In genomic region chr6:90422565-90422964, GRCm38 (mm10) we compare ENCODE assay signal across 8 mouse cellular contexts. TPM values are rescaled to one million over a fixed set of nuclear protein-coding genes. Genes with fewer than 3 reads are reported as not detected.
DNase-seq lines count a peak whose midpoint lies in the region; ATAC-seq and TF ChIP-seq lines count a peak whose summit lies in the region.

No protein-coding gene starts in this region.

- no peaks in the 10 kb centered on the region for H3K9me3 ChIP-seq in forebrain, embryonic 12.5 days
- H3K9me3 ChIP-seq in heart, postnatal 0 days (replicated peaks; ENCODE audit: control insufficient read depth, low read length): no peaks in the 10 kb centered on the region
- no peaks in the 10 kb centered on the region for H3K9me3 ChIP-seq in liver, embryonic 15.5 days (replicated peaks)
- H3K9me3 ChIP-seq in neural tube, embryonic 13.5 days: no peaks in the 10 kb centered on the region

- no peak overlapping the region for H3K27ac ChIP-seq in forebrain, embryonic 12.5 days
- no peak overlapping the region for H3K27ac ChIP-seq in heart, postnatal 0 days (ENCODE audit: low read depth)
- H3K27ac ChIP-seq in liver, embryonic 15.5 days (replicated peaks): no peak overlapping the region
- peak overlapping the region; percentile 66 for H3K27ac ChIP-seq in neural tube, embryonic 13.5 days (replicated peaks)

- H3K27me3 ChIP-seq in forebrain, embryonic 12.5 days: peaks cover 22% of the 10 kb centered on the region
- peaks cover 20% of the 10 kb centered on the region for H3K27me3 ChIP-seq in heart, postnatal 0 days (ENCODE audit: control insufficient read depth, insufficient read depth, low read length)
- H3K27me3 ChIP-seq in liver, embryonic 15.5 days: peaks cover 10% of the 10 kb centered on the region
- peaks cover 10% of the 10 kb centered on the region for H3K27me3 ChIP-seq in neural tube, embryonic 13.5 days

- 0 out of 2 replicates have a peak overlapping the region, but pooled peaks have one; percentile 26 for H3K9ac ChIP-seq in forebrain, embryonic 12.5 days
- no peak overlapping the region for H3K9ac ChIP-seq in heart, postnatal 0 days (replicated peaks; ENCODE audit: low read depth, low read length)
- H3K9ac ChIP-seq in liver, embryonic 15.5 days: no peak overlapping the region
- no peak overlapping the region for H3K9ac ChIP-seq in neural tube, embryonic 13.5 days

- WGBS in forebrain, embryonic 12.5 days: 4% methylated on average over 14 of the region's 14 CpGs
- 8% methylated on average over 14 of the region's 14 CpGs for WGBS in heart, postnatal 0 days
- WGBS in liver, embryonic 15.5 days (ENCODE audit: insufficient replicate concordance): 6% methylated on average over 14 of the region's 14 CpGs
- WGBS in neural tube, embryonic 13.5 days: 5% methylated on average over 14 of the region's 14 CpGs

- no peaks in the 10 kb centered on the region for H3K36me3 ChIP-seq in forebrain, embryonic 12.5 days (replicated peaks)
- H3K36me3 ChIP-seq in heart, postnatal 0 days (replicated peaks; ENCODE audit: control insufficient read depth, insufficient read depth, low read length): no peaks in the 10 kb centered on the region
- H3K36me3 ChIP-seq in liver, embryonic 15.5 days (replicated peaks): no peaks in the 10 kb centered on the region
- no peaks in the 10 kb centered on the region for H3K36me3 ChIP-seq in neural tube, embryonic 13.5 days

- no peak for TF ChIP-seq EP300 in heart, postnatal 0 days (IDR thresholded peaks at IDR 0.05; ENCODE audit: low read depth)

- TF ChIP-seq CTCF in heart, postnatal 0 days (IDR thresholded peaks at IDR 0.05; ENCODE audit: low read depth): peak; percentile 94

- ATAC-seq in forebrain, embryonic 12.5 days (ENCODE audit: low FRiP score): peak; percentile 89
- peak; percentile 85 for ATAC-seq in heart, postnatal 0 days (ENCODE audit: insufficient read depth, low read depth)
- peak; percentile 70 for ATAC-seq in liver, embryonic 15.5 days (ENCODE audit: insufficient read depth)
- peak; percentile 89 for ATAC-seq in neural tube, embryonic 13.5 days (ENCODE audit: low read depth)

- peak overlapping the region; percentile 20 for H3K4me3 ChIP-seq in forebrain, embryonic 12.5 days (replicated peaks)
- H3K4me3 ChIP-seq in heart, postnatal 0 days (ENCODE audit: low read depth, low read length): peak overlapping the region; percentile 23; the same call in 1 of the 2 replicates
- no peak overlapping the region for H3K4me3 ChIP-seq in liver, embryonic 15.5 days (replicated peaks)
- peak overlapping the region; percentile 16 for H3K4me3 ChIP-seq in neural tube, embryonic 13.5 days

- H3K4me2 ChIP-seq in forebrain, embryonic 12.5 days: peak overlapping the region; percentile 52
- peak overlapping the region; percentile 57 for H3K4me2 ChIP-seq in heart, postnatal 0 days (ENCODE audit: low read depth, low read length)
- H3K4me2 ChIP-seq in liver, embryonic 15.5 days: peak overlapping the region; percentile 42
- peak overlapping the region; percentile 45 for H3K4me2 ChIP-seq in neural tube, embryonic 13.5 days

- peaks cover 6% of the 10 kb centered on the region for H3K4me1 ChIP-seq in forebrain, embryonic 12.5 days
- H3K4me1 ChIP-seq in heart, postnatal 0 days (ENCODE audit: control insufficient read depth, insufficient read depth): no peaks in the 10 kb centered on the region
- H3K4me1 ChIP-seq in liver, embryonic 15.5 days (replicated peaks): peaks cover 8% of the 10 kb centered on the region
- H3K4me1 ChIP-seq in neural tube, embryonic 13.5 days (replicated peaks): peaks cover 11% of the 10 kb centered on the region

- DNase-seq in CD8-positive naive resting alpha-beta T cell, adult 2 months (ENCODE audit: low read depth in 2 of 2, low spot score in 2 of 2): peak; percentile 39 to 54
- DNase-seq in c-Kit-positive CD71-negative TER-119-negative erythroid progenitor cells, embryonic 14.5 days (ENCODE audit: low read depth): peak; percentile 76
- peak; percentile 89 for DNase-seq in heart, postnatal 0 days (ENCODE audit: low spot score)
- peak; percentile 85 to 92 for DNase-seq in kidney, postnatal 36 days
- DNase-seq in testis, postnatal 10 days (ENCODE audit: low spot score): peak; percentile 85

RNA-seq across cellular contexts. Expression of gene Cfap100, which starts 6.0 kb away (rescaled TPM):
- 1.9 and 2.6 TPM in 2 replicates for polyA plus RNA-seq in forebrain, embryonic 12.5 days (2016; fragmentation: Nextera tagmentation; extraction: Ambion mirVana)
- total RNA-seq in heart, postnatal 0 days (2014; rRNA removed; ENCODE audit: low replicate concordance): not detected in 2 replicates
- 0.04 and 0.27 TPM in 2 replicates for polyA plus RNA-seq in heart, postnatal 0 days (2015; fragmentation: Nextera tagmentation; extraction: Ambion mirVana)
- 0.08 TPM in 1 of 2 replicates, not detected in the other for polyA plus RNA-seq in liver, embryonic 15.5 days (2015; fragmentation: Nextera tagmentation; extraction: Ambion mirVana)
- 4.1 and 6.6 TPM in 2 replicates for polyA plus RNA-seq in neural tube, embryonic 13.5 days (2015; fragmentation: Nextera tagmentation; extraction: Ambion mirVana)

RNA-seq across cellular contexts. Expression of gene Klf15, which starts 39.8 kb away (rescaled TPM):
- 3.8 and 4.3 TPM in 2 replicates for polyA plus RNA-seq in forebrain, embryonic 12.5 days (2016; fragmentation: Nextera tagmentation; extraction: Ambion mirVana)
- 56.9 and 74.5 TPM in 2 replicates for total RNA-seq in heart, postnatal 0 days (2014; rRNA removed; ENCODE audit: low replicate concordance)
- 15.6 and 23.4 TPM in 2 replicates for polyA plus RNA-seq in heart, postnatal 0 days (2015; fragmentation: Nextera tagmentation; extraction: Ambion mirVana)
- 18.4 and 22.4 TPM in 2 replicates for polyA plus RNA-seq in liver, embryonic 15.5 days (2015; fragmentation: Nextera tagmentation; extraction: Ambion mirVana)
- 12.3 and 13.9 TPM in 2 replicates for polyA plus RNA-seq in neural tube, embryonic 13.5 days (2015; fragmentation: Nextera tagmentation; extraction: Ambion mirVana)

RNA-seq across cellular contexts. Expression of gene Zxdc, which starts 53.3 kb away (rescaled TPM):
- polyA plus RNA-seq in forebrain, embryonic 12.5 days (2016; fragmentation: Nextera tagmentation; extraction: Ambion mirVana): 13.8 and 15.8 TPM in 2 replicates
- total RNA-seq in heart, postnatal 0 days (2014; rRNA removed; ENCODE audit: low replicate concordance): 21.9 and 40.3 TPM in 2 replicates
- 5.0 and 5.2 TPM in 2 replicates for polyA plus RNA-seq in heart, postnatal 0 days (2015; fragmentation: Nextera tagmentation; extraction: Ambion mirVana)
- polyA plus RNA-seq in liver, embryonic 15.5 days (2015; fragmentation: Nextera tagmentation; extraction: Ambion mirVana): 2.9 and 3.0 TPM in 2 replicates
- polyA plus RNA-seq in neural tube, embryonic 13.5 days (2015; fragmentation: Nextera tagmentation; extraction: Ambion mirVana): 10.0 and 10.3 TPM in 2 replicates
